Mouse (Mus musculus) kidney, embryonic 14.5 days (tissue): ENCODE measurements around the gene Chkb. TPM values are rescaled to one million over a fixed set of nuclear protein-coding genes. Genes with fewer than 3 reads are reported as not detected.
A peak's percentile ranks its signal among the peaks of the same experiment; 100 is the strongest.

Experiments
- ATAC-seq: fragments of 200-750 bp; cut with Nextera tagmentation; 2 replicates; pipeline ENCODE4 v1.8.0; 2017; ENCODE audit warnings: moderate number of reproducible peaks, mild to moderate bottlenecking, moderate TSS enrichment, moderate library complexity; ENCODE audit not compliant: low FRiP score, low TSS enrichment
- H3K27ac ChIP-seq: fragments of 300-500 bp; sonication (generic); 2 replicates; pipeline ENCODE4 v1.5.1; 2014; ENCODE audit warnings: low read depth, mild to moderate bottlenecking, low read length, moderate library complexity, mixed read lengths
- H3K27me3 ChIP-seq: fragments of 300-500 bp; sonication (generic); 2 replicates; pipeline ENCODE4 v1.6.1; 2014; ENCODE audit warnings: mild to moderate bottlenecking, low read length; ENCODE audit not compliant: control insufficient read depth, insufficient read depth
- H3K36me3 ChIP-seq: fragments of 300-500 bp; sonication (generic); 2 replicates; pipeline ENCODE4 v1.6.1; 2014; ENCODE audit warnings: low read length, mixed read lengths; ENCODE audit not compliant: control insufficient read depth, insufficient read depth
- H3K4me1 ChIP-seq: fragments of 300-500 bp; sonication (generic); 2 replicates; pipeline ENCODE4 v1.6.1; 2014; ENCODE audit warnings: low read length, mixed read lengths; ENCODE audit not compliant: control insufficient read depth, insufficient read depth
- H3K4me2 ChIP-seq: fragments of 300-500 bp; sonication (generic); replicated peaks from 2 replicates; pipeline ENCODE4 v1.6.1; 2014; ENCODE audit warnings: low read depth, mild to moderate bottlenecking, low read length
- H3K4me3 ChIP-seq: fragments of 300-500 bp; sonication (generic); 2 replicates; pipeline ENCODE4 v1.5.1; 2014; ENCODE audit warnings: mild to moderate bottlenecking, low read length
- H3K9ac ChIP-seq: fragments of 300-500 bp; sonication (generic); 2 replicates; pipeline ENCODE4 v1.6.1; 2014; ENCODE audit warnings: low read depth, mild to moderate bottlenecking, low read length, moderate library complexity
- H3K9me3 ChIP-seq: fragments of 300-500 bp; sonication (generic); 2 replicates; pipeline ENCODE4 v1.6.1; 2016; ENCODE audit warnings: low read length; ENCODE audit not compliant: control insufficient read depth
- WGBS: fragments of 180-500 bp; shearing (Covaris S2); extraction: QIAGEN DNeasy Blood & Tissue Kit; methylation state at CpG from one replicate; pipeline ENCODE4 v1.1.7; 2014; 5-methylcytosine and 5-hydroxymethylcytosine counted together
- polyA plus RNA-seq: library from polyadenylated mRNA; unstranded; fragments of >200 nt; fragmentation: Nextera tagmentation; extraction: Ambion mirVana; gene quantifications from 2 replicates; pipeline ENCODE4 v1.2.1, GENCODE M21; 2014

Gene Chkb
- polyA plus RNA-seq, 1 experiment from 2014 or later = 57.7 TPM

DNA sequence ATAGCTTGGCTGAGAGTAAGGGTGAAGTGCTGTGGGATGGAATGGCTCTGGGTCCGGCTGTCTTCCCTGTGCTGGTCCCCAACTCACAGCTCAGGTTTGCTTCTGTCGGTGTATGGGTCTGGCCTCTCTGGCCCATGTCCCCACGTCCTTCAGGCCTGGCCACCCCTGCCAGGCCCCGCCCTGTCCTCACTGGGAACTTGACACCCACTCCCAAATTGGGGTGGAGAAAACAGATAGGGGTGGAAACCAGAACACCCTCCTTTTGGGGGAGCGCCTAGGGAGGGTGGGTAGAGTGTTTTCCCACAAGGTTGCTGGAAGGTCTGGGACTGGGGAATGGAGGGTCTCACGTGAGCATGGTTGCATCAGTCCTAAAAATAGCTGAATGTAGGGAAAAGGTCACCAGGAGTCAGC lies 4.0 kb downstream of the Chkb start, which contains the start of gene Cpt1b:
Cpt1b (minus strand) TSS at position 153 of the 411 bp plus-strand sequence.
- peaks cover 4% of the 10 kb centered on the region; the same call in 1 of the 2 replicates for H3K4me1 ChIP-seq
- H3K36me3 ChIP-seq = peaks cover 21% of the 10 kb centered on the region
- no peaks in the 10 kb centered on the region for H3K27me3 ChIP-seq
- H3K4me2 ChIP-seq = peak within 1 kb of the TSS; percentile 26
- no peak within 1 kb of the TSS for H3K9ac ChIP-seq
- no peak for ATAC-seq
- no peaks in the 10 kb centered on the region for H3K9me3 ChIP-seq
- WGBS = 23% methylated on average over 6 of the region's 6 CpGs
- H3K27ac ChIP-seq = no peak within 1 kb of the TSS
- no peak within 1 kb of the TSS for H3K4me3 ChIP-seq

DNA sequence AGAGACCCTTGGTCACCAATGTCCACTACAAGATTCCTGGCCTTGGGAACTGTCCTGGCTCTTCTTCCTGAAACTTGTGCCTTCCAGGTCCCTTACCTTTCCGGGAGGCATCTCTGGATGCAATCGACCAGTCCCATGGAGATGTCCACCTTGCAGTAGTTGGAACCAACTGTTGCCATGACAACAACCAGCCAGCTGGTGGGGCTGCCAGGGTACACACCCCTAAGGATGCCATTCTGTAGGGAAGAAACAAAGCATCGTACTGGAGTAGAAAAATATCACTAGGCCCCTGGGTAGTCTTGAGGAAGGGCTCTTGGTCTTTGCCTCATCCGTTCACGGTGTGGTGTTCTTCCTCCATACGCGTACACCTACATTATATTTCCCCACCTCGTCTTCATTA lies 5.1 kb downstream of the Chkb start:
- no peak overlapping the region for H3K9ac ChIP-seq
- no peak for ATAC-seq
- peaks cover 4% of the 10 kb centered on the region; the same call in 1 of the 2 replicates for H3K4me1 ChIP-seq
- 90% methylated on average over 8 of the region's 8 CpGs for WGBS
- no peak overlapping the region for H3K4me3 ChIP-seq
- H3K36me3 ChIP-seq = peaks cover 21% of the 10 kb centered on the region
- H3K9me3 ChIP-seq = no peaks in the 10 kb centered on the region
- no peaks in the 10 kb centered on the region for H3K27me3 ChIP-seq
- H3K27ac ChIP-seq = no peak overlapping the region
- no peak overlapping the region for H3K4me2 ChIP-seq

DNA sequence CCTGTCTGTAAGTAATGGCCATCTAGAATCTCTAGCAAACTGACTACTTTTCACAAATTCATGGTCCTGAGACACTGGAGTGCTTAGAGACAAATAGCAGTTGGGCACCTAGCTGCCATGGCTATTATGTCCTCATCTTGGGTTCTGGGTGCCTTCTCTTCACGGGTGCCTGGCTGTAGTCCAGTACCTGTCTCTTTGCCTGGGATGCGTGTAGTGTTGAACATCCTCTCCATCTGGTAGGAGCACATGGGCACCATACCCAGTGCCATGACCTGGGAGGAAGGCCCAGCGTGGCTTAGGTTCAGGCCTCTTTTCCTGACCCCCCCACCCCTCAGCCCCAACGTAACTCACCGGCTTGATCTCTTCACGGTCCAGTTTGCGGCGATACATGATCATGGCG lies 7.8 kb downstream of the Chkb start:
- WGBS = 88% methylated on average over 9 of the region's 9 CpGs
- Histone ChIP-seq H3K27ac (no peak overlapping the region), H3K36me3 (peaks cover 11% of the 10 kb centered on the region; the same call in 1 of the 2 replicates), H3K27me3 (no peaks in the 10 kb centered on the region), H3K4me3 (no peak overlapping the region), H3K4me2 (no peak overlapping the region), H3K9ac (no peak overlapping the region), H3K4me1 (no peaks in the 10 kb centered on the region), H3K9me3 (no peaks in the 10 kb centered on the region)
- ATAC-seq = no peak

DNA sequence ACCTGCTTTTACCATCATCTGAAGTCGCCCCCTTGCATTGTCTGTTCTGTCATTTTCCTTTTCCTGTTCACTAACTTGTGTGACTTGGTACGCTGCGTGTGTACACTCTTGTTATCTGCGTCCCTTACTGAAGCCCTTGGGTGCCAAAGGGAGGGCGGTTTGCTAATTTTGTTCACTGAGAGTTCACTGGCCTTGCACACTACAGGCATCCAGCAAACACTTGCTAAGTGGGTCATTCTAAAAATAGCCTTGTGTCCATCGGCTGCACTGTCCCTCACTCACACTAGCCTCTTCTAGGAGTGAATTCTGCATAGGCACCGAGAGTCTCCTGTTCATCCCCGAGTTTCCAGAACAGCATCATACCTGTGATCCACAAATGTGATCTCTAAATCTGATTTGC lies 14.4 kb downstream of the Chkb start:
- no peak overlapping the region for H3K4me3 ChIP-seq
- H3K36me3 ChIP-seq = no peaks in the 10 kb centered on the region; the same call in 1 of the 2 replicates
- no peaks in the 10 kb centered on the region for H3K27me3 ChIP-seq
- no peak overlapping the region for H3K4me2 ChIP-seq
- no peak overlapping the region for H3K9ac ChIP-seq
- ATAC-seq = no peak
- no peak overlapping the region for H3K27ac ChIP-seq
- WGBS = 88% methylated on average over 8 of the region's 8 CpGs
- H3K9me3 ChIP-seq = no peaks in the 10 kb centered on the region
- H3K4me1 ChIP-seq = no peaks in the 10 kb centered on the region

DNA sequence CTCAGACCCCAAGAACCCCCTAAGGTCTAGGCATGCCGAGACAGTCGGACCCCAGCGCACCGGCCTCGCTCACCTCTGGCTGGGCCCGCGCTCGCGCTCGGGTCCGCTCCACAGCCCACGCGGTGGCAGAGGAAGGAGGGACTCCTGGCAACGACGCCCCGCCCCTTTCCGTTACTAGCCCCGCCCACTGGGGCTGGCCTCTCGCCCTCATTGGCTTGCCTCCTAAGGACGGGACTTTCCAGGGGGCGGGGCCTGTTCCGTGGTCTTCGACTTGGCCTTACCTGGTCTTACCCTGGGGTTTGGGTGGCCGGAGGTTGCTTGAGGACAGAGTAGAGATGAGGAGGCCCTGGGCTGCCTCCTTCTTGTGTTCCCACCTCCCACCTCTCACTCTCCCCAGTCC lies 19.6 kb downstream of the Chkb start, which contains the start of gene Syce3:
Syce3 (minus strand) TSS at position 386 of the 400 bp plus-strand sequence.
- no peaks in the 10 kb centered on the region for H3K36me3 ChIP-seq
- ATAC-seq = 0 out of 2 replicates have a peak, but pooled peaks have one; percentile 12
- WGBS = 93% methylated on average over 22 of the region's 24 CpGs
- peaks cover 3% of the 10 kb centered on the region; the same call in 1 of the 2 replicates for H3K9me3 ChIP-seq
- no peak within 1 kb of the TSS for H3K27ac ChIP-seq
- no peak within 1 kb of the TSS for H3K4me2 ChIP-seq
- no peaks in the 10 kb centered on the region for H3K27me3 ChIP-seq
- no peak within 1 kb of the TSS for H3K4me3 ChIP-seq
- H3K4me1 ChIP-seq = no peaks in the 10 kb centered on the region
- no peak within 1 kb of the TSS for H3K9ac ChIP-seq

DNA sequence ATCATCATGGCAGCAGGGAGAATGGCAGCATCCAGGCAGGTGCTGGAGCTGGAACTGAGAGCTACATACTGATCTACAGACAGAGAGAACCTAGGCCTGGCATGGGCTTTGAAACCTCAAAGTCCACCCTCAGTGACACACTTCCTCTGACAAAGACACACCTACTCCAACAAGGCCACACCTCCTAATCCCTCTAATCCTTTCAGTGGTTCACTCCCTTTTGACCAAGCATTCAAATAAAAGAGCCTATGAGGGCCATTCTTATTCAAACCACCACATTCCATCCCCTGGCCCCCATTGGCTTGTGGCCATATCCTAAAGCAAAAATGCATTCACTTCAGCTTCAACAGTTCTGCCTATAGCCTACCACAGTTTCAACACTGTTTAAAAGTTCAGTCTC lies 23.0 kb downstream of the Chkb start:
- H3K27me3 ChIP-seq = no peaks in the 10 kb centered on the region
- H3K4me2 ChIP-seq = no peak overlapping the region
- H3K9me3 ChIP-seq = peaks cover 3% of the 10 kb centered on the region; the same call in 1 of the 2 replicates
- no peaks in the 10 kb centered on the region for H3K4me1 ChIP-seq
- no peak for ATAC-seq
- H3K4me3 ChIP-seq = no peak overlapping the region
- no peak overlapping the region for H3K9ac ChIP-seq
- no peak overlapping the region for H3K27ac ChIP-seq
- no peaks in the 10 kb centered on the region for H3K36me3 ChIP-seq

DNA sequence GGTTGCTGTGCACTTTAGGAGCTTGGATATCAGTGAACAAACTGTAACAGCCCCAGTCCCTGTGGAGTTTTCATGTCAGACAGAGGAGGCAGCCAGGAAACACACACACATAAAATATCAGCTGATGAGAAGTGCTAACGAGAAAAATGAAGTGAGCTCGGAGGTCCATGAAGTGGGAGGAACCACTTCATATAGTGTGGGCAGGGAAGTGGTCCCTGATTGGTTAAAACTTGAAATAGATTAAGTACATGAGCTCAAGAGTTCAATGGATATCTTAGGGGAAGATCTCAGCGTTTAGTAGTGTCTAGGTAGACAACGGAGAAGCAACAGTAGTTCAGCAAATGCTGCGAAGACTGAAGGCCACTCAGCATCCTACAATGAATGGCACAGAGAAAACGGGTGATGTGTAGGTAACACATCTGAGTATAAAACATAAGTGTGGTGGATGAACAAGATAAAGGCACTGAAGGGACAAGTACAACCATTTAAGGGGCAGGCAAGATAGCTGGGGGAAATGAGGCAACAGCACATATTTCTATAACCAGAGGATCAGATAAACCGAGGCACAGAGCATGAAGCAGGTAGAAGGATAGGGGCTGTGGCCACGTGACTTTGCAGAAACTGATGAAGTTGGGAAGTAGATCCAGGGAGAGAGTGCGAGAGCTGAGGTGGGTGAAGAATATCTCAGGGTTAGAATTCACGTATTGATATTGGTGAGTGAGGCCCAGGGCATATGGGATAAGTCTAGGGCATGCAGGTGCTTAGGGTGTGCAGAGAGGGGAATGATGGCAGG lies 24.7 kb downstream of the Chkb start:
- no peak overlapping the region for H3K27ac ChIP-seq
- no peaks in the 10 kb centered on the region for H3K27me3 ChIP-seq
- H3K9me3 ChIP-seq = peaks cover 3% of the 10 kb centered on the region; the same call in 1 of the 2 replicates
- H3K4me2 ChIP-seq = no peak overlapping the region
- WGBS = 81% methylated on average over 10 of the region's 10 CpGs
- no peak overlapping the region for H3K4me3 ChIP-seq
- no peaks in the 10 kb centered on the region for H3K4me1 ChIP-seq
- H3K9ac ChIP-seq = no peak overlapping the region
- ATAC-seq = no peak
- H3K36me3 ChIP-seq = no peaks in the 10 kb centered on the region

DNA sequence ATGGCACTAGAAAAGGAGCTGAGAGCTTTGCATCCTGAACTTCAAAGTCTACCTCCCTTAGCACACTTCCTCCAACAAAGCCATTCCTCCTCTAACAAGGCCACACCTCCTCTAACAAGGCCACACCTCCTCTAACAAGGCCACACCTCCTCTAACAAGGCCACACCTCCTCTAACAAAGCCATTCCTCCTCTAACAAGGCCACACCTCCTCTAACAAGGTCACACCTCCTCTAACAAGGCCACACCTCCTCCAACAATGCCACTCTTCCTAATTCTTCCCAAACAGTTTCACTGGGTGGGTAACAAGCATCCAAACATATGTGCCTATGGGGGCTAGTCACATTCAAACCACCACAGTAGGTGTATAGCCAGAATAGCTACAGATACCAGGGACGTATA lies 27.2 kb downstream of the Chkb start:
- H3K9me3 ChIP-seq = peaks cover 3% of the 10 kb centered on the region; the same call in 1 of the 2 replicates
- H3K36me3 ChIP-seq = no peaks in the 10 kb centered on the region
- no peak overlapping the region for H3K4me3 ChIP-seq
- no peak for ATAC-seq
- no peaks in the 10 kb centered on the region for H3K4me1 ChIP-seq
- H3K27me3 ChIP-seq = no peaks in the 10 kb centered on the region
- no peak overlapping the region for H3K27ac ChIP-seq
- 92% methylated on average over 1 of the region's 1 CpGs for WGBS
- H3K9ac ChIP-seq = no peak overlapping the region
- no peak overlapping the region for H3K4me2 ChIP-seq

DNA sequence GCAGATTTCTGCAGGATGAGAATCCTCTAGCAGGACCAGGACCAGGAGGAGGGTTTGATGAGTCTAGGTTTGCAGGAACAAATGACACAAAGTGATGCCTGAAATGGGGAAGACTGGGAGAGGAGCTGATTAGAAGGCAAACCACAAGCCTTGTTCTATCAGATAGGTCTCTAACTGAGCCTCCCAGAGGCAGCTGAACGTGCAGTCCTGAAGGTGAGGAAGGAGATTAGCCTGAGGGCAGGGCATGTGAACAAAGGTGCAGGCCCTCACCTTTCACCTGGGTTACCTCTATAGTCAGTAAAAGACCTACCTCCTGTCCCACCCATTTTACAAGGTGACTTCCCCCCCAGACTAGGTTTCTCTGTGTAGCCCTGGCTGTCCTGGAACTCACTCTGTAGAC lies 30.0 kb downstream of the Chkb start:
- Histone ChIP-seq H3K4me3 (no peak overlapping the region), H3K27me3 (no peaks in the 10 kb centered on the region), H3K9me3 (no peaks in the 10 kb centered on the region), H3K4me1 (no peaks in the 10 kb centered on the region), H3K4me2 (no peak overlapping the region), H3K27ac (no peak overlapping the region), H3K36me3 (no peaks in the 10 kb centered on the region), H3K9ac (no peak overlapping the region)
- no peak for ATAC-seq
- WGBS = 31% methylated on average over 1 of the region's 1 CpGs
